Mouse (Mus musculus): ENCODE results near the gene Olfr600. TPM values are rescaled to one million over a fixed set of nuclear protein-coding genes. Genes with fewer than 3 reads are reported as not detected.

Olfr600 gene
- polyA plus RNA-seq, 1 experiment from 2014 or later, result not detected

Other genes starting within 250 kb of the Olfr600 start
- not detected in 2 replicates for gene Olfr586, start 224.0 kb downstream of the Olfr600 start, polyA plus RNA-seq (2014; fragmentation: Nextera tagmentation; extraction: Ambion mirVana)
- gene Olfr588-ps1, start 208.8 kb downstream of the Olfr600 start, polyA plus RNA-seq (2014; fragmentation: Nextera tagmentation; extraction: Ambion mirVana), result not detected in 2 replicates
- gene Olfr589, start 193.3 kb downstream of the Olfr600 start, polyA plus RNA-seq (2014; fragmentation: Nextera tagmentation; extraction: Ambion mirVana), result not detected in 2 replicates
- not detected in 2 replicates for gene Olfr591, start 171.3 kb downstream of the Olfr600 start, polyA plus RNA-seq (2014; fragmentation: Nextera tagmentation; extraction: Ambion mirVana)
- not detected in 2 replicates for gene Olfr592, start 164.9 kb downstream of the Olfr600 start, polyA plus RNA-seq (2014; fragmentation: Nextera tagmentation; extraction: Ambion mirVana)
- gene Olfr593, start 137.8 kb downstream of the Olfr600 start, polyA plus RNA-seq (2014; fragmentation: Nextera tagmentation; extraction: Ambion mirVana), result not detected in 2 replicates
- not detected in 2 replicates for gene Olfr594, start 132.7 kb downstream of the Olfr600 start, polyA plus RNA-seq (2014; fragmentation: Nextera tagmentation; extraction: Ambion mirVana)
- not detected in 2 replicates for gene Usp17ld, start 97.2 kb downstream of the Olfr600 start, polyA plus RNA-seq (2014; fragmentation: Nextera tagmentation; extraction: Ambion mirVana)
- gene Olfr596, start 44.0 kb downstream of the Olfr600 start, polyA plus RNA-seq (2014; fragmentation: Nextera tagmentation; extraction: Ambion mirVana), result not detected in 2 replicates
- not detected in 2 replicates for gene Olfr597, start 33.4 kb downstream of the Olfr600 start, polyA plus RNA-seq (2014; fragmentation: Nextera tagmentation; extraction: Ambion mirVana)
- gene Olfr598, start 26.1 kb downstream of the Olfr600 start, polyA plus RNA-seq (2014; fragmentation: Nextera tagmentation; extraction: Ambion mirVana), result not detected in 2 replicates
- not detected in 2 replicates for gene Olfr599, start 13.8 kb downstream of the Olfr600 start, polyA plus RNA-seq (2014; fragmentation: Nextera tagmentation; extraction: Ambion mirVana)
- gene Olfr601, start 13.0 kb upstream of the Olfr600 start, polyA plus RNA-seq (2014; fragmentation: Nextera tagmentation; extraction: Ambion mirVana), result not detected in 2 replicates
- not detected in 2 replicates for gene Olfr603, start 36.5 kb upstream of the Olfr600 start, polyA plus RNA-seq (2014; fragmentation: Nextera tagmentation; extraction: Ambion mirVana)
- gene Usp17lc, start 65.4 kb upstream of the Olfr600 start, polyA plus RNA-seq (2014; fragmentation: Nextera tagmentation; extraction: Ambion mirVana), result not detected in 2 replicates
- gene Olfr605, start 95.8 kb upstream of the Olfr600 start, polyA plus RNA-seq (2014; fragmentation: Nextera tagmentation; extraction: Ambion mirVana), result not detected in 2 replicates
- not detected in 2 replicates for gene Olfr606, start 99.4 kb upstream of the Olfr600 start, polyA plus RNA-seq (2014; fragmentation: Nextera tagmentation; extraction: Ambion mirVana)
- gene Olfr607, start 114.5 kb upstream of the Olfr600 start, polyA plus RNA-seq (2014; fragmentation: Nextera tagmentation; extraction: Ambion mirVana), result not detected in 2 replicates
- gene Olfr608, start 120.2 kb upstream of the Olfr600 start, polyA plus RNA-seq (2014; fragmentation: Nextera tagmentation; extraction: Ambion mirVana), result not detected in 2 replicates
- gene Olfr609, start 148.4 kb upstream of the Olfr600 start, polyA plus RNA-seq (2014; fragmentation: Nextera tagmentation; extraction: Ambion mirVana), result not detected in 2 replicates
- not detected in 2 replicates for gene Olfr610, start 162.5 kb upstream of the Olfr600 start, polyA plus RNA-seq (2014; fragmentation: Nextera tagmentation; extraction: Ambion mirVana)
- gene Olfr611, start 171.2 kb upstream of the Olfr600 start, polyA plus RNA-seq (2014; fragmentation: Nextera tagmentation; extraction: Ambion mirVana), result not detected in 2 replicates
- not detected in 2 replicates for gene Olfr612, start 193.0 kb upstream of the Olfr600 start, polyA plus RNA-seq (2014; fragmentation: Nextera tagmentation; extraction: Ambion mirVana)
- not detected in 2 replicates for gene Olfr613, start 198.4 kb upstream of the Olfr600 start, polyA plus RNA-seq (2014; fragmentation: Nextera tagmentation; extraction: Ambion mirVana)
- gene Olfr615, start 206.4 kb upstream of the Olfr600 start, polyA plus RNA-seq (2014; fragmentation: Nextera tagmentation; extraction: Ambion mirVana), result not detected in 2 replicates
- not detected in 2 replicates for gene Olfr616, start 219.5 kb upstream of the Olfr600 start, polyA plus RNA-seq (2014; fragmentation: Nextera tagmentation; extraction: Ambion mirVana)
- gene Olfr617, start 223.4 kb upstream of the Olfr600 start, polyA plus RNA-seq (2014; fragmentation: Nextera tagmentation; extraction: Ambion mirVana), result not detected in 2 replicates
- 0.08 and 0.23 TPM in 2 replicates for gene Olfr618, start 240.4 kb upstream of the Olfr600 start, polyA plus RNA-seq (2014; fragmentation: Nextera tagmentation; extraction: Ambion mirVana)

All from midbrain, embryonic 14.5 days (tissue).